Mouse (Mus musculus) olfactory bulb, adult 2 months (tissue): Measurements from ENCODE around the gene Slc6a11. TPM values are rescaled to one million over a fixed set of nuclear protein-coding genes. Genes with fewer than 3 reads are reported as not detected.
A peak's percentile ranks its signal among the peaks of the same experiment; 100 is the strongest.

ENCODE experiments used
- H3K27ac ChIP-seq: fragments of 200-500 bp; 2 replicates; pipeline ENCODE4 v1.5.1; 2012; ENCODE audit warnings: low read depth, low read length; ENCODE audit not compliant: insufficient read depth
- H3K4me1 ChIP-seq: fragments of 200-500 bp; 2 replicates; pipeline ENCODE4 v1.6.1; 2012; ENCODE audit warnings: low read length; ENCODE audit not compliant: control insufficient read depth, insufficient read depth
- H3K4me3 ChIP-seq: fragments of 200-500 bp; 2 replicates; pipeline ENCODE4 v1.5.1; 2012; ENCODE audit warnings: mild to moderate bottlenecking, low read depth, low read length, moderate library complexity; ENCODE audit not compliant: insufficient read depth
- CTCF ChIP-seq: fragments of 200-500 bp; IDR thresholded peaks from 2 replicates; pipeline ENCODE4 v1.5.1; 2012; ENCODE audit warnings: low read depth, mild to moderate bottlenecking, low read length, moderate library complexity; ENCODE audit not compliant: insufficient read depth
- POLR2A ChIP-seq: fragments of 200-500 bp; IDR thresholded peaks from 2 replicates; pipeline ENCODE4 v1.6.1; 2012; ENCODE audit warnings: mild to moderate bottlenecking, low read depth, low read length, moderate library complexity; ENCODE audit not compliant: insufficient read depth
- WGBS: fragments of 180-500 bp; shearing (Covaris S2); methylation state at CpG from one replicate; pipeline ENCODE4 v1.1.7; 2018; 5-methylcytosine and 5-hydroxymethylcytosine counted together
- polyA plus RNA-seq: library from polyadenylated mRNA; stranded (reverse); fragments of >200 nt; gene quantifications from 2 replicates; pipeline ENCODE4 v1.2.4, GENCODE M21; 2012; ENCODE audit warnings: low replicate concordance; ENCODE audit not compliant: missing spikeins, insufficient read depth, insufficient read length

The Slc6a11 gene
- polyA plus RNA-seq, 1 experiment: 98.1 TPM

GRCm38 (mm10) chr6:114283927-114284703, 153.1 kb downstream of the Slc6a11 start:
- no peak for TF ChIP-seq CTCF
- TF ChIP-seq POLR2A: no peak
- H3K4me3 ChIP-seq: peak overlapping the region; percentile 59
- H3K27ac ChIP-seq: peak overlapping the region; percentile 87
- H3K4me1 ChIP-seq: peaks cover 39% of the 10 kb centered on the region
- WGBS: 33% methylated on average over 10 of the region's 10 CpGs

GRCm38 (mm10) chr6:114285424-114285823, 154.4 kb downstream of the Slc6a11 start:
- Histone ChIP-seq H3K27ac (peak overlapping the region; percentile 87), H3K4me1 (peaks cover 46% of the 10 kb centered on the region), H3K4me3 (peak overlapping the region; percentile 32)
- no peak for TF ChIP-seq POLR2A
- no peak for TF ChIP-seq CTCF
- 20% methylated on average over 4 of the region's 4 CpGs for WGBS

- TF ChIP-seq CTCF (no peak), POLR2A (no peak)
Measured at GRCm38 (mm10) chr6:114289106-114289505, 158.1 kb downstream of the Slc6a11 start.

GRCm38 (mm10) chr6:114290184-114290583, 159.1 kb downstream of the Slc6a11 start:
- 12% methylated on average over 8 of the region's 8 CpGs for WGBS
- Histone ChIP-seq H3K27ac (peak overlapping the region; percentile 61), H3K4me3 (0 out of 2 replicates have a peak overlapping the region, but pooled peaks have one; percentile 2), H3K4me1 (peaks cover 66% of the 10 kb centered on the region)
- TF ChIP-seq CTCF: no peak
- TF ChIP-seq POLR2A: no peak

More at GRCm38 (mm10) chr6:114289106-114289505, 158.1 kb downstream of the Slc6a11 start:
- Histone ChIP-seq H3K27ac (peak overlapping the region; percentile 63), H3K4me1 (peaks cover 64% of the 10 kb centered on the region), H3K4me3 (no peak overlapping the region)
- 27% methylated on average over 7 of the region's 7 CpGs for WGBS

GRCm38 (mm10) chr6:114290929-114291328, 159.9 kb downstream of the Slc6a11 start:
- 39% methylated on average over 4 of the region's 4 CpGs for WGBS
- Histone ChIP-seq H3K4me3 (no peak overlapping the region), H3K4me1 (peaks cover 67% of the 10 kb centered on the region), H3K27ac (peak overlapping the region; percentile 61; the same call in 1 of the 2 replicates)
- TF ChIP-seq CTCF (no peak), POLR2A (no peak)

- TF ChIP-seq POLR2A (no peak), CTCF (no peak)
- Histone ChIP-seq H3K27ac (peak overlapping the region; percentile 61; the same call in 1 of the 2 replicates), H3K4me1 (peaks cover 67% of the 10 kb centered on the region), H3K4me3 (no peak overlapping the region)
- 42% methylated on average over 5 of the region's 5 CpGs for WGBS
Measured at GRCm38 (mm10) chr6:114291396-114291795, 160.4 kb downstream of the Slc6a11 start.

- Histone ChIP-seq H3K4me3 (no peak overlapping the region), H3K27ac (peak overlapping the region; percentile 49), H3K4me1 (peaks cover 68% of the 10 kb centered on the region)
- WGBS: 17% methylated on average over 8 of the region's 8 CpGs
- TF ChIP-seq POLR2A (no peak), CTCF (no peak)
Measured at GRCm38 (mm10) chr6:114293511-114293910, 162.5 kb downstream of the Slc6a11 start.

- WGBS: 54% methylated on average over 4 of the region's 4 CpGs
- H3K4me3 ChIP-seq: no peak overlapping the region
- peaks cover 64% of the 10 kb centered on the region for H3K4me1 ChIP-seq
- TF ChIP-seq CTCF (no peak), POLR2A (no peak)
- no peak overlapping the region for H3K27ac ChIP-seq
Measured at GRCm38 (mm10) chr6:114295086-114295485, 164.0 kb downstream of the Slc6a11 start.

- 22% methylated on average over 10 of the region's 10 CpGs for WGBS
- Histone ChIP-seq H3K27ac (peak overlapping the region; percentile 66), H3K4me3 (no peak overlapping the region), H3K4me1 (peaks cover 54% of the 10 kb centered on the region)
- TF ChIP-seq CTCF: no peak
- TF ChIP-seq POLR2A: no peak
Measured at GRCm38 (mm10) chr6:114297260-114298002, 166.4 kb downstream of the Slc6a11 start.

Other genes starting within 250 kb of the Slc6a11 start
- gene Atp2b2, start 88.6 kb upstream of the Slc6a11 start, polyA plus RNA-seq: 95.7 and 105 TPM in 2 replicates
- 94.2 and 142 TPM in 2 replicates for gene Slc6a1, start 151.4 kb downstream of the Slc6a11 start, polyA plus RNA-seq